Mouse (Mus musculus) cerebellum, adult 11-12 months (tissue): Measurements from ENCODE around the gene Gpr158.
"Not testable (repeated sequence)": the region's sequence is repeated elsewhere in the genome, so short reads cannot be mapped to it uniquely, and the experiment has no call there.

Source experiments
- DNase-seq: peaks from one replicate; pipeline ENCODE4 v3.0.0; 2022

Gpr158 gene

GRCm38 (mm10) chr2:21367345-21368111 lies at the start of gene Gpr158:
Gene Gpr158 (plus strand): TSS chr2:21367542.
- DNase-seq, result peak; percentile 95

- DNase-seq, result peak; percentile 97
Measured at GRCm38 (mm10) chr2:21343821-21344220, 23.5 kb upstream of the Gpr158 start.

GRCm38 (mm10) chr2:21368351-21369170 lies 1.2 kb downstream of the Gpr158 start:
- peak; percentile 73 for DNase-seq

GRCm38 (mm10) chr2:21369171-21369485 lies 1.8 kb downstream of the Gpr158 start:
- DNase-seq, result peak; percentile 51

GRCm38 (mm10) chr2:21369556-21369955 lies 2.2 kb downstream of the Gpr158 start:
- peak; percentile 78 for DNase-seq

GRCm38 (mm10) chr2:21379516-21379915 lies 12.2 kb downstream of the Gpr158 start:
- no peak for DNase-seq

- no peak for DNase-seq
Measured at GRCm38 (mm10) chr2:21392727-21393126, 25.4 kb downstream of the Gpr158 start.

- DNase-seq, result peak; percentile 37
Measured at GRCm38 (mm10) chr2:21397347-21397746, 30.0 kb downstream of the Gpr158 start.

- peak; percentile 32 for DNase-seq
Measured at GRCm38 (mm10) chr2:21399657-21400056, 32.3 kb downstream of the Gpr158 start.

- peak; percentile 60 for DNase-seq
Measured at GRCm38 (mm10) chr2:21405617-21406016, 38.3 kb downstream of the Gpr158 start.

- no peak for DNase-seq
Measured at GRCm38 (mm10) chr2:21407443-21407985, 40.2 kb downstream of the Gpr158 start.

- peak; percentile 33 for DNase-seq
Measured at GRCm38 (mm10) chr2:21408821-21409220, 41.5 kb downstream of the Gpr158 start.

- DNase-seq, result no peak
Measured at GRCm38 (mm10) chr2:21430288-21430687, 62.9 kb downstream of the Gpr158 start.

GRCm38 (mm10) chr2:21431182-21431581 lies 63.8 kb downstream of the Gpr158 start:
- DNase-seq, result no peak

- no peak for DNase-seq
Measured at GRCm38 (mm10) chr2:21439626-21440025, 72.3 kb downstream of the Gpr158 start.

GRCm38 (mm10) chr2:21460606-21461005 lies 93.3 kb downstream of the Gpr158 start:
- not testable (repeated sequence) for DNase-seq

GRCm38 (mm10) chr2:21474957-21475356 lies 107.6 kb downstream of the Gpr158 start:
- DNase-seq, result no peak

GRCm38 (mm10) chr2:21496881-21497280 lies 129.5 kb downstream of the Gpr158 start:
- DNase-seq, result no peak

- DNase-seq, result no peak
Measured at GRCm38 (mm10) chr2:21497965-21498364, 130.6 kb downstream of the Gpr158 start.

- DNase-seq, result no peak
Measured at GRCm38 (mm10) chr2:21499399-21499798, 132.1 kb downstream of the Gpr158 start.

GRCm38 (mm10) chr2:21507449-21507848 lies 140.1 kb downstream of the Gpr158 start:
- no peak for DNase-seq

- DNase-seq, result no peak
Measured at GRCm38 (mm10) chr2:21530750-21531149, 163.4 kb downstream of the Gpr158 start.

GRCm38 (mm10) chr2:21619180-21619579 lies 251.8 kb downstream of the Gpr158 start:
- no peak for DNase-seq

- DNase-seq, result peak; percentile 52
Measured at GRCm38 (mm10) chr2:21632136-21632535, 264.8 kb downstream of the Gpr158 start.
